Mouse (Mus musculus) kidney, embryonic 14.5 days (tissue): ENCODE results near the gene Gata3. TPM values are rescaled to one million over a fixed set of nuclear protein-coding genes. Genes with fewer than 3 reads are reported as not detected.
A peak's percentile ranks its signal among the peaks of the same experiment; 100 is the strongest.

ENCODE experiments used
- ATAC-seq: fragments of 200-750 bp; cut with Nextera tagmentation; 2 replicates; pipeline ENCODE4 v1.8.0; 2017; ENCODE audit warnings: moderate number of reproducible peaks, mild to moderate bottlenecking, moderate TSS enrichment, moderate library complexity; ENCODE audit not compliant: low FRiP score, low TSS enrichment
- H3K27ac ChIP-seq: fragments of 300-500 bp; sonication (generic); 2 replicates; pipeline ENCODE4 v1.5.1; 2014; ENCODE audit warnings: low read depth, mild to moderate bottlenecking, low read length, moderate library complexity, mixed read lengths
- H3K27me3 ChIP-seq: fragments of 300-500 bp; sonication (generic); 2 replicates; pipeline ENCODE4 v1.6.1; 2014; ENCODE audit warnings: mild to moderate bottlenecking, low read length; ENCODE audit not compliant: control insufficient read depth, insufficient read depth
- H3K36me3 ChIP-seq: fragments of 300-500 bp; sonication (generic); 2 replicates; pipeline ENCODE4 v1.6.1; 2014; ENCODE audit warnings: low read length, mixed read lengths; ENCODE audit not compliant: control insufficient read depth, insufficient read depth
- H3K4me1 ChIP-seq: fragments of 300-500 bp; sonication (generic); 2 replicates; pipeline ENCODE4 v1.6.1; 2014; ENCODE audit warnings: low read length, mixed read lengths; ENCODE audit not compliant: control insufficient read depth, insufficient read depth
- H3K4me2 ChIP-seq: fragments of 300-500 bp; sonication (generic); replicated peaks from 2 replicates; pipeline ENCODE4 v1.6.1; 2014; ENCODE audit warnings: low read depth, mild to moderate bottlenecking, low read length
- H3K4me3 ChIP-seq: fragments of 300-500 bp; sonication (generic); 2 replicates; pipeline ENCODE4 v1.5.1; 2014; ENCODE audit warnings: mild to moderate bottlenecking, low read length
- H3K9ac ChIP-seq: fragments of 300-500 bp; sonication (generic); 2 replicates; pipeline ENCODE4 v1.6.1; 2014; ENCODE audit warnings: low read depth, mild to moderate bottlenecking, low read length, moderate library complexity
- H3K9me3 ChIP-seq: fragments of 300-500 bp; sonication (generic); 2 replicates; pipeline ENCODE4 v1.6.1; 2016; ENCODE audit warnings: low read length; ENCODE audit not compliant: control insufficient read depth
- WGBS: fragments of 180-500 bp; shearing (Covaris S2); extraction: QIAGEN DNeasy Blood & Tissue Kit; methylation state at CpG from one replicate; pipeline ENCODE4 v1.1.7; 2014; 5-methylcytosine and 5-hydroxymethylcytosine counted together
- polyA plus RNA-seq: library from polyadenylated mRNA; unstranded; fragments of >200 nt; fragmentation: Nextera tagmentation; extraction: Ambion mirVana; gene quantifications from 2 replicates; pipeline ENCODE4 v1.2.1, GENCODE M21; 2014

Gene Gata3
- polyA plus RNA-seq, 1 experiment from 2014 or later: 87.4 TPM

- Histone ChIP-seq H3K4me3 (no peak overlapping the region), H3K4me2 (no peak overlapping the region), H3K27ac (no peak overlapping the region), H3K9ac (no peak overlapping the region), H3K9me3 (no peaks in the 10 kb centered on the region), H3K4me1 (0 out of 2 replicates have a peak, but pooled peaks cover 2% of the 10 kb centered on the region), H3K27me3 (peaks cover 10% of the 10 kb centered on the region; the same call in 1 of the 2 replicates), H3K36me3 (no peaks in the 10 kb centered on the region)
- ATAC-seq: no peak
- whole genome bisulfite sequencing: 59% methylated on average over 14 of the region's 14 CpGs
Observed at GRCm38 (mm10) chr2:9903854-9904560, 14.2 kb upstream of the Gata3 start.

GRCm38 (mm10) chr2:9897846-9898245 is 8.0 kb upstream of the Gata3 start:
- H3K27ac ChIP-seq: no peak overlapping the region
- no peaks in the 10 kb centered on the region for H3K36me3 ChIP-seq
- no peak overlapping the region for H3K9ac ChIP-seq
- H3K4me1 ChIP-seq: peaks cover 8% of the 10 kb centered on the region; the same call in 1 of the 2 replicates
- no peak overlapping the region for H3K4me2 ChIP-seq
- no peak overlapping the region for H3K4me3 ChIP-seq
- H3K9me3 ChIP-seq: no peaks in the 10 kb centered on the region
- peaks cover 71% of the 10 kb centered on the region for H3K27me3 ChIP-seq
- 10% methylated on average over 8 of the region's 8 CpGs for WGBS
- no peak for ATAC-seq

GRCm38 (mm10) chr2:9896097-9896770 is 6.4 kb upstream of the Gata3 start:
- ATAC-seq: peak; percentile 26; the same call in 1 of the 2 replicates
- Histone ChIP-seq H3K4me2 (peak overlapping the region; percentile 36), H3K27ac (no peak overlapping the region), H3K9ac (no peak overlapping the region), H3K9me3 (no peaks in the 10 kb centered on the region), H3K27me3 (peaks cover 77% of the 10 kb centered on the region), H3K36me3 (no peaks in the 10 kb centered on the region), H3K4me3 (peak overlapping the region; percentile 25; the same call in 1 of the 2 replicates), H3K4me1 (peaks cover 8% of the 10 kb centered on the region; the same call in 1 of the 2 replicates)
- WGBS: 2% methylated on average over 22 of the region's 22 CpGs

- Histone ChIP-seq H3K4me3 (no peak overlapping the region), H3K27ac (no peak overlapping the region), H3K9ac (no peak overlapping the region), H3K9me3 (no peaks in the 10 kb centered on the region), H3K4me1 (peaks cover 8% of the 10 kb centered on the region; the same call in 1 of the 2 replicates), H3K4me2 (no peak overlapping the region), H3K36me3 (no peaks in the 10 kb centered on the region), H3K27me3 (peaks cover 85% of the 10 kb centered on the region)
- no peak for ATAC-seq
- WGBS: 3% methylated on average over 19 of the region's 19 CpGs
Observed at GRCm38 (mm10) chr2:9894836-9895593, 5.2 kb upstream of the Gata3 start.

GRCm38 (mm10) chr2:9893272-9893953 is 3.6 kb upstream of the Gata3 start:
- H3K4me3 ChIP-seq: no peak overlapping the region
- no peak overlapping the region for H3K27ac ChIP-seq
- no peak overlapping the region for H3K9ac ChIP-seq
- no peaks in the 10 kb centered on the region for H3K36me3 ChIP-seq
- H3K4me2 ChIP-seq: no peak overlapping the region
- 8% methylated on average over 6 of the region's 6 CpGs for WGBS
- no peak for ATAC-seq
- peaks cover 13% of the 10 kb centered on the region; the same call in 1 of the 2 replicates for H3K4me1 ChIP-seq
- no peaks in the 10 kb centered on the region for H3K9me3 ChIP-seq
- peaks cover 86% of the 10 kb centered on the region for H3K27me3 ChIP-seq

GRCm38 (mm10) chr2:9892541-9892940 is 2.7 kb upstream of the Gata3 start:
- WGBS: 2% methylated on average over 7 of the region's 7 CpGs
- no peak for ATAC-seq
- no peaks in the 10 kb centered on the region for H3K9me3 ChIP-seq
- H3K4me1 ChIP-seq: peaks cover 13% of the 10 kb centered on the region; the same call in 1 of the 2 replicates
- no peaks in the 10 kb centered on the region for H3K36me3 ChIP-seq
- peaks cover 84% of the 10 kb centered on the region for H3K27me3 ChIP-seq
- no peak overlapping the region for H3K4me3 ChIP-seq
- no peak overlapping the region for H3K27ac ChIP-seq
- no peak overlapping the region for H3K4me2 ChIP-seq
- H3K9ac ChIP-seq: no peak overlapping the region

GRCm38 (mm10) chr2:9890906-9891305 is 1.1 kb upstream of the Gata3 start:
- 2% methylated on average over 5 of the region's 5 CpGs for WGBS
- Histone ChIP-seq H3K9ac (no peak overlapping the region), H3K27ac (no peak overlapping the region), H3K4me1 (peaks cover 5% of the 10 kb centered on the region; the same call in 1 of the 2 replicates), H3K4me2 (no peak overlapping the region), H3K4me3 (no peak overlapping the region), H3K36me3 (no peaks in the 10 kb centered on the region), H3K27me3 (peaks cover 84% of the 10 kb centered on the region), H3K9me3 (no peaks in the 10 kb centered on the region)
- no peak for ATAC-seq

GRCm38 (mm10) chr2:9890251-9890650 is 417 bp upstream of the Gata3 start:
- Histone ChIP-seq H3K4me3 (peak overlapping the region; percentile 42), H3K9ac (no peak overlapping the region), H3K4me2 (peak overlapping the region; percentile 21; the same call in 1 of the 2 replicates), H3K27ac (no peak overlapping the region), H3K9me3 (no peaks in the 10 kb centered on the region), H3K27me3 (peaks cover 84% of the 10 kb centered on the region), H3K4me1 (peaks cover 5% of the 10 kb centered on the region; the same call in 1 of the 2 replicates), H3K36me3 (no peaks in the 10 kb centered on the region)
- no peak for ATAC-seq
- 4% methylated on average over 8 of the region's 8 CpGs for WGBS
